Mouse (Mus musculus) midbrain, embryonic 13.5 days (tissue): ENCODE measurements around the gene Ckmt2. TPM values are rescaled to one million over a fixed set of nuclear protein-coding genes. Genes with fewer than 3 reads are reported as not detected.

Experiments used
- ATAC-seq: fragments of 200-750 bp; cut with Nextera tagmentation; 2 replicates; pipeline ENCODE4 v1.8.0; 2017; ENCODE audit warnings: mild to moderate bottlenecking, moderate TSS enrichment, moderate library complexity
- H3K27ac ChIP-seq: fragments of 300-500 bp; sonication (generic); 2 replicates; pipeline ENCODE4 v1.5.1; 2015; ENCODE audit warnings: inconsistent platforms, mild to moderate bottlenecking, moderate library complexity
- H3K27me3 ChIP-seq: fragments of 300-500 bp; sonication (generic); 2 replicates; pipeline ENCODE4 v1.6.1; 2015; ENCODE audit warnings: mild to moderate bottlenecking, inconsistent platforms
- H3K36me3 ChIP-seq: fragments of 300-500 bp; sonication (generic); 2 replicates; pipeline ENCODE4 v1.6.1; 2015; ENCODE audit warnings: mild to moderate bottlenecking, inconsistent platforms
- H3K4me1 ChIP-seq: fragments of 300-500 bp; sonication (generic); replicated peaks from 2 replicates; pipeline ENCODE4 v1.6.1; 2015; ENCODE audit warnings: inconsistent platforms
- H3K4me2 ChIP-seq: fragments of 300-500 bp; sonication (generic); replicated peaks from 2 replicates; pipeline ENCODE4 v1.6.1; 2015; ENCODE audit warnings: moderate library complexity, mild to moderate bottlenecking, inconsistent platforms
- H3K4me3 ChIP-seq: fragments of 300-500 bp; sonication (generic); replicated peaks from 2 replicates; pipeline ENCODE4 v1.5.1; 2015; ENCODE audit warnings: mild to moderate bottlenecking, inconsistent platforms
- H3K9ac ChIP-seq: fragments of 300-500 bp; sonication (generic); replicated peaks from 2 replicates; pipeline ENCODE4 v1.6.1; 2015; ENCODE audit warnings: mild to moderate bottlenecking, inconsistent platforms
- H3K9me3 ChIP-seq: fragments of 300-500 bp; sonication (generic); 2 replicates; pipeline ENCODE4 v1.6.1; 2016; ENCODE audit warnings: mild to moderate bottlenecking, inconsistent platforms
- WGBS: fragments of 180-500 bp; shearing (Covaris S2); methylation state at CpG from one replicate; pipeline ENCODE4 v1.1.7; 2015; 5-methylcytosine and 5-hydroxymethylcytosine counted together
- polyA plus RNA-seq: library from polyadenylated mRNA; unstranded; fragments of >200 nt; fragmentation: Nextera tagmentation; extraction: Ambion mirVana; gene quantifications from 2 replicates; pipeline ENCODE4 v1.2.1, GENCODE M21; 2015

The Ckmt2 gene
- not detected in 2 replicates for polyA plus RNA-seq

GRCm38 (mm10) chr13:91876741-91877349 is at the start of gene Ckmt2:
Ckmt2 (minus strand) TSS chr13:91876885.
- H3K4me1 ChIP-seq, result no peaks in the 10 kb centered on the region
- 84% methylated on average over 5 of the region's 5 CpGs for WGBS
- no peak for ATAC-seq

GRCm38 (mm10) chr13:91921010-91921409 is 44.3 kb upstream of the Ckmt2 start:
- H3K4me1 ChIP-seq, result peaks cover 4% of the 10 kb centered on the region; the same call in 1 of the 2 replicates
- 79% methylated on average over 3 of the region's 3 CpGs for WGBS
- ATAC-seq, result no peak
- H3K9me3 ChIP-seq, result no peaks in the 10 kb centered on the region
- H3K36me3 ChIP-seq, result no peaks in the 10 kb centered on the region
- no peak overlapping the region for H3K9ac ChIP-seq
- H3K27ac ChIP-seq, result no peak overlapping the region
- H3K4me3 ChIP-seq, result no peak overlapping the region
- no peaks in the 10 kb centered on the region for H3K27me3 ChIP-seq
- no peak overlapping the region for H3K4me2 ChIP-seq

More at GRCm38 (mm10) chr13:91876741-91877349, at the start of gene Ckmt2:
- H3K9ac ChIP-seq, result no peak within 1 kb of the TSS
- H3K27me3 ChIP-seq, result no peaks in the 10 kb centered on the region
- no peak within 1 kb of the TSS for H3K4me3 ChIP-seq
- H3K9me3 ChIP-seq, result no peaks in the 10 kb centered on the region
- no peak within 1 kb of the TSS for H3K27ac ChIP-seq
- H3K36me3 ChIP-seq, result no peaks in the 10 kb centered on the region
- no peak within 1 kb of the TSS for H3K4me2 ChIP-seq

- Histone ChIP-seq H3K27ac (no peak overlapping the region), H3K4me3 (no peak overlapping the region), H3K4me2 (no peak overlapping the region), H3K4me1 (peaks cover 17% of the 10 kb centered on the region), H3K9me3 (no peaks in the 10 kb centered on the region), H3K36me3 (no peaks in the 10 kb centered on the region), H3K27me3 (no peaks in the 10 kb centered on the region), H3K9ac (no peak overlapping the region)
- 89% methylated on average over 5 of the region's 5 CpGs for WGBS
- ATAC-seq, result no peak
These were observed 42.1 kb upstream of the Ckmt2 start for GRCm38 (mm10) chr13:91918764-91919163.

GRCm38 (mm10) chr13:91917835-91918234 is 41.1 kb upstream of the Ckmt2 start:
- 95% methylated on average over 2 of the region's 2 CpGs for WGBS
- Histone ChIP-seq H3K4me3 (no peak overlapping the region), H3K27me3 (no peaks in the 10 kb centered on the region), H3K4me2 (no peak overlapping the region), H3K36me3 (no peaks in the 10 kb centered on the region), H3K4me1 (peaks cover 17% of the 10 kb centered on the region), H3K9me3 (no peaks in the 10 kb centered on the region), H3K27ac (no peak overlapping the region), H3K9ac (no peak overlapping the region)
- ATAC-seq, result no peak

GRCm38 (mm10) chr13:91916308-91916707 is 39.6 kb upstream of the Ckmt2 start:
- Histone ChIP-seq H3K9me3 (no peaks in the 10 kb centered on the region), H3K27me3 (no peaks in the 10 kb centered on the region), H3K4me3 (no peak overlapping the region), H3K4me2 (no peak overlapping the region), H3K27ac (no peak overlapping the region), H3K36me3 (no peaks in the 10 kb centered on the region), H3K9ac (no peak overlapping the region), H3K4me1 (peaks cover 17% of the 10 kb centered on the region)
- ATAC-seq, result peak; percentile 18
- WGBS, result 88% methylated on average over 5 of the region's 5 CpGs

GRCm38 (mm10) chr13:91915582-91916239 is 39.0 kb upstream of the Ckmt2 start:
- ATAC-seq, result peak; percentile 82
- H3K27ac ChIP-seq, result no peak overlapping the region
- 58% methylated on average over 6 of the region's 6 CpGs for WGBS
- no peaks in the 10 kb centered on the region for H3K36me3 ChIP-seq
- no peaks in the 10 kb centered on the region for H3K9me3 ChIP-seq
- H3K4me1 ChIP-seq, result peaks cover 17% of the 10 kb centered on the region
- no peak overlapping the region for H3K9ac ChIP-seq
- 0 out of 2 replicates have a peak overlapping the region, but pooled peaks have one; percentile 7 for H3K4me2 ChIP-seq
- H3K27me3 ChIP-seq, result no peaks in the 10 kb centered on the region
- no peak overlapping the region for H3K4me3 ChIP-seq

GRCm38 (mm10) chr13:91915192-91915581 is 38.5 kb upstream of the Ckmt2 start:
- Histone ChIP-seq H3K36me3 (no peaks in the 10 kb centered on the region), H3K4me2 (0 out of 2 replicates have a peak overlapping the region, but pooled peaks have one; percentile 7), H3K4me1 (peaks cover 17% of the 10 kb centered on the region), H3K9me3 (no peaks in the 10 kb centered on the region), H3K9ac (no peak overlapping the region), H3K27me3 (no peaks in the 10 kb centered on the region), H3K4me3 (no peak overlapping the region), H3K27ac (no peak overlapping the region)
- WGBS, result 50% methylated on average over 4 of the region's 4 CpGs
- ATAC-seq, result no peak

GRCm38 (mm10) chr13:91911652-91912051 is 35.0 kb upstream of the Ckmt2 start:
- ATAC-seq, result no peak
- Histone ChIP-seq H3K9ac (no peak overlapping the region), H3K4me2 (no peak overlapping the region), H3K27me3 (no peaks in the 10 kb centered on the region), H3K9me3 (no peaks in the 10 kb centered on the region), H3K36me3 (no peaks in the 10 kb centered on the region), H3K4me1 (peaks cover 17% of the 10 kb centered on the region), H3K27ac (no peak overlapping the region), H3K4me3 (no peak overlapping the region)

- Histone ChIP-seq H3K4me1 (peaks cover 16% of the 10 kb centered on the region), H3K9ac (no peak overlapping the region), H3K9me3 (no peaks in the 10 kb centered on the region), H3K36me3 (no peaks in the 10 kb centered on the region), H3K27me3 (no peaks in the 10 kb centered on the region), H3K4me3 (no peak overlapping the region), H3K4me2 (no peak overlapping the region), H3K27ac (no peak overlapping the region)
- no peak for ATAC-seq
These were observed 34.5 kb upstream of the Ckmt2 start for GRCm38 (mm10) chr13:91911211-91911610.

GRCm38 (mm10) chr13:91908202-91908980 is 31.7 kb upstream of the Ckmt2 start:
- H3K4me3 ChIP-seq, result no peak overlapping the region
- no peaks in the 10 kb centered on the region for H3K4me1 ChIP-seq
- H3K27ac ChIP-seq, result no peak overlapping the region
- ATAC-seq, result peak; percentile 91
- 41% methylated on average over 10 of the region's 10 CpGs for WGBS
- no peak overlapping the region for H3K4me2 ChIP-seq
- H3K9me3 ChIP-seq, result no peaks in the 10 kb centered on the region
- no peak overlapping the region; the same call in 1 of the 2 replicates for H3K9ac ChIP-seq
- no peaks in the 10 kb centered on the region for H3K27me3 ChIP-seq
- H3K36me3 ChIP-seq, result no peaks in the 10 kb centered on the region

GRCm38 (mm10) chr13:91906338-91906737 is 29.7 kb upstream of the Ckmt2 start:
- no peaks in the 10 kb centered on the region for H3K36me3 ChIP-seq
- 56% methylated on average over 3 of the region's 3 CpGs for WGBS
- no peak overlapping the region for H3K4me2 ChIP-seq
- no peaks in the 10 kb centered on the region for H3K4me1 ChIP-seq
- H3K9ac ChIP-seq, result no peak overlapping the region
- no peak overlapping the region for H3K4me3 ChIP-seq
- ATAC-seq, result no peak
- no peaks in the 10 kb centered on the region for H3K9me3 ChIP-seq
- H3K27ac ChIP-seq, result no peak overlapping the region
- H3K27me3 ChIP-seq, result no peaks in the 10 kb centered on the region

GRCm38 (mm10) chr13:91896476-91896875 is 19.8 kb upstream of the Ckmt2 start:
- ATAC-seq, result no peak
- Histone ChIP-seq H3K27ac (no peak overlapping the region), H3K36me3 (no peaks in the 10 kb centered on the region), H3K9me3 (no peaks in the 10 kb centered on the region), H3K9ac (no peak overlapping the region), H3K4me1 (no peaks in the 10 kb centered on the region), H3K4me3 (no peak overlapping the region), H3K27me3 (no peaks in the 10 kb centered on the region), H3K4me2 (no peak overlapping the region)
- 70% methylated on average over 1 of the region's 1 CpGs for WGBS
